Mouse (Mus musculus) embryonic fibroblast, embryonic 13.5 days (primary cell): ENCODE data around the gene Grpel1.

Experiments
- CTCF ChIP-seq: IDR thresholded peaks from 2 replicates; pipeline ENCODE4 v1.5.1; 2011; ENCODE audit warnings: mild to moderate bottlenecking, control low read depth, low read length, moderate library complexity, borderline replicate concordance; ENCODE audit not compliant: insufficient read depth
- POLR2A ChIP-seq: IDR thresholded peaks from 2 replicates; pipeline ENCODE4 v1.6.1; 2011; ENCODE audit warnings: low read depth, mild to moderate bottlenecking, control low read depth, low read length, moderate library complexity

DNA sequence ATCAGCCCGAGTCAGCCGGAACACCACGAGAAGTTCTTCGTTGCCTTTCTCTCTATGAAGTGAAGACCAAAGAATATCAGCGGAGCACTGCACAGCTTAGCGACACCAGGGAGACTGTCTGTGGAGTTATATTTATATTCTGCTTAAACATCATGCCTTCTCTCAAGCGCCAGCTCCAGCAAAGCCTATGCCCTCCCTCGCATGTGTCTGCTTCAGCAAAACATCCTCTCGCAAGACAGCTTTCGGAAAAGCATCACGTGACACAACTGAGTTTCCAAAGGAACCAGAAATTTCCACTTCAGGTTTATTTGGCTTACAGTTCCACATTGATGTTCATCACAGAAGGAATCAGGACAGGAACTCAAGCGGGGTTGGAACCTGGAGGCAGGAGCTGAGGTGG, 16.9 kb upstream of the Grpel1 start:
- TF ChIP-seq CTCF (no peak), POLR2A (no peak)
